ENCODE assay signal across 22 mouse cellular contexts in the genomic region with DNA sequence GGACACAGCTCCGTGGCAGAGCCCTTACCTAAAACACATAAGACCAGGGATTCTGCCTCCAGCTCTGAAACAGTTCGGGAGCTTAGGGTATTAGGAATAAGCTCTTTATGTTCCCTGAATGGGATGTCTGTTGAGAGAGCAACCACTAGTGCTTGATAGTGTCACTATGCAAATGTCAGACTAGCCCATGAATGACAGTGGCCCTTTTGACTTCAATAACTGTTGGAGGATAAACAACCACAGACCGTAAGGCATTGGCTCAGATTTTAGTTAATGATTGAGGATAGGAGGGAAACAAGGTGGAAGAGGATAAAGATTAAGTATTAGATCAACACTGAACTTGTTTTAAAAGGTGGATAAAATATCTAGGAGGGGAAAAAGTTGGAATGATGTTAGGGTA. TPM values are rescaled to one million over a fixed set of nuclear protein-coding genes. Genes with fewer than 3 reads are reported as not detected.
"Had no signal": no experiment of that assay in that cellular context is flagged by ENCODE, and none has a peak within 500 bp of the region (broad histone marks: within the 10 kb centered on the region; RNA-seq: fewer than 3 reads in every experiment).

No protein-coding gene starts in this region.

- H3K9me3 ChIP-seq: hindbrain, embryonic 15.5 days; limb, embryonic 15.5 days; stomach, embryonic 15.5 days had no signal

- ATAC-seq: intestine, embryonic 16.5 days; lung, postnatal 0 days had no signal

- H3K9ac ChIP-seq: hindbrain, embryonic 15.5 days; limb, embryonic 15.5 days; stomach, embryonic 15.5 days had no signal

- H3K27me3 ChIP-seq: hindbrain, embryonic 15.5 days; limb, embryonic 15.5 days; stomach, embryonic 15.5 days had no signal

- H3K4me3 ChIP-seq: hindbrain, embryonic 15.5 days; limb, embryonic 15.5 days; stomach, embryonic 15.5 days had no signal

- H3K27ac ChIP-seq: hindbrain, embryonic 15.5 days; limb, embryonic 15.5 days; stomach, embryonic 15.5 days had no signal

- DNase-seq: kidney, postnatal 25 days; layer of hippocampus, adult 9-11 months; layer of hippocampus, postnatal 36 days; lung, adult 2 months; lung, postnatal 36 days; right cerebral cortex, postnatal 14 days; thymus, adult 2 months; thymus, postnatal 25 days had no signal

- H3K36me3 ChIP-seq: hindbrain, embryonic 15.5 days; limb, embryonic 15.5 days; stomach, embryonic 15.5 days had no signal

- H3K4me1 ChIP-seq: hindbrain, embryonic 15.5 days; limb, embryonic 15.5 days; stomach, embryonic 15.5 days had no signal

- H3K4me2 ChIP-seq: hindbrain, embryonic 15.5 days; limb, embryonic 15.5 days; stomach, embryonic 15.5 days had no signal

RNA-seq across cellular contexts. Expression of a gene that starts 41.6 kb away (rescaled TPM):
- total RNA-seq: layer of hippocampus, adult 18-20 months; layer of hippocampus, postnatal 36 days; left cerebral cortex, adult 8-10 months; left cerebral cortex, postnatal 25 days; megakaryocyte progenitor cell, adult 5-6 weeks; midbrain, postnatal 0 days had no signal
- polyA plus RNA-seq: hindbrain, embryonic 11.5 days; hindbrain, embryonic 15.5 days; intestine, embryonic 16.5 days; limb, embryonic 15.5 days; lung, adult 2 months; lung, postnatal 0 days; midbrain, postnatal 0 days; neural tube, embryonic 14.5 days; spleen, adult 2 months; stomach, embryonic 15.5 days; urinary bladder, adult 2 months had no signal
